Mouse (Mus musculus): Measurements from ENCODE around the gene Zfp316. TPM values are rescaled to one million over a fixed set of nuclear protein-coding genes. Genes with fewer than 3 reads are reported as not detected.
A peak's percentile ranks its signal among the peaks of the same experiment; 100 is the strongest.

Zfp316 gene
- 17.3 and 17.4 TPM in 2 replicates for polyA plus RNA-seq (2016; fragmentation: Nextera tagmentation; extraction: Ambion mirVana)

DNA sequence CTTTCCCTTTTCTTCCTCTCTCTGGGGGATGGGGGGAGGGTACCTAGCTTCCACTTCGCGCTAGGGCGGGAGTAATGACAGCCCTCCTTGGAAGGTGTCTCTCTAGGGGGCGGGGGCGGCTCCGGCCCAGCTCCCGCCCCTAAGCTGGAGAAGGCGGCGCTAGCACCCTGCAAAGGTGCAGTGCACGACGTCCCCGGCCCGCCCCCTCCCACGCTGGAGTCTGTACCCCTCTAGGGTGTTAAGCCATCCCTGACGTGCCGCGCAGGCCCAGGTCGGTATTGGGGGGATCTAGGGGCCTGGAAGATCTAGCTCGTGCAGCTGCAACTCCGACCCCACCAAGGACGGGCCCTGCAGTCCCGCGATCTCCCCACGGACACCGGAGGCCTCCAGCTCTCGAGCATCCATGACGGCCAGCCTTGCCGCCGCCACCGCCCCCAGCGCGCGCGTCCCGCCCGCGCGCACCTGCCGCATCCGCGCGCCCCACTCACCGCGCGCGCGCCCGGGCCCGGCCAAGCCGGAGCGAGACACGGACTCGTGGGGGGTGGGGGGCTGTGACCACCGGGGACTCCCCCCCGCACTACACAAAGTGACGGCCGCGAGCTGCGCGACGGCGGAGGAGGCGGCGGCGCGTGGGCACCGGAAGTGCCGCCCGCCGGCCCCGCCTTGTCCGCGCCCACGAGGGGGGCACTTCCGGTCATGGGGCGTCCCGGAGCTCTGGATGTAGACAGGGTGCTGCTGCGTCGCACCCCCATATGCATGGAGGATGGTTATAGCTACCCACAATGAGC lies at the start of gene Zfp316:
Gene Zfp316, minus strand, starts transcription at position 660 of the 788 bp plus-strand sequence.
- peak within 1 kb of the TSS; percentile 50; the same call in 1 of the 2 replicates for H3K27ac ChIP-seq
- peaks cover 29% of the 10 kb centered on the region for H3K4me1 ChIP-seq
- H3K4me3 ChIP-seq = peak within 1 kb of the TSS; percentile 95
- peaks cover 4% of the 10 kb centered on the region for H3K36me3 ChIP-seq
- peak within 1 kb of the TSS; percentile 97 for H3K9ac ChIP-seq
- peak; percentile 84 for ATAC-seq (ENCODE audit: low FRiP score, low read depth)
- WGBS = under 1% methylated on average over 79 of the region's 79 CpGs
- peak within 1 kb of the TSS; percentile 95 for H3K4me2 ChIP-seq (replicated peaks)
- H3K9me3 ChIP-seq = no peaks in the 10 kb centered on the region
- no peaks in the 10 kb centered on the region for H3K27me3 ChIP-seq (replicated peaks)

DNA sequence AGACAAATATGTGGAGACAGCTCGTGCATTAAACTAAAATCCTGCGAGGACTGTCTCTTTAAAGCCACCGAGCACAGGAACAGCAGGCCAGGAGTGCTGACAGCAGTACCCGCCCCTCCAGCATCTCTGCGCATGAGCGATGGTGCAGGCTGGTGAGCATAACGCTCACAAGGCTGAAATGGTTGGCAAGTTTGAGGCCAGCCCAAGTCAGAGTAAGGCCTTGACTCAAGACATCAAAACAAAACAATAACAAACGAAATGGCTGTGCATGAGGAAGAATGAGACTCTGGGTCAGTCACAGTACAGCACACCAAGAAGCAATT lies 47.4 kb upstream of the Zfp316 start:
- Histone ChIP-seq H3K27me3 (replicated peaks) (no peaks in the 10 kb centered on the region), H3K36me3 (peaks cover 70% of the 10 kb centered on the region), H3K4me2 (replicated peaks) (no peak overlapping the region), H3K27ac (no peak overlapping the region), H3K9me3 (no peaks in the 10 kb centered on the region), H3K4me1 (peaks cover 18% of the 10 kb centered on the region), H3K9ac (no peak overlapping the region), H3K4me3 (no peak overlapping the region)
- WGBS = 93% methylated on average over 8 of the region's 8 CpGs
- no peak for ATAC-seq (ENCODE audit: low FRiP score, low read depth)

DNA sequence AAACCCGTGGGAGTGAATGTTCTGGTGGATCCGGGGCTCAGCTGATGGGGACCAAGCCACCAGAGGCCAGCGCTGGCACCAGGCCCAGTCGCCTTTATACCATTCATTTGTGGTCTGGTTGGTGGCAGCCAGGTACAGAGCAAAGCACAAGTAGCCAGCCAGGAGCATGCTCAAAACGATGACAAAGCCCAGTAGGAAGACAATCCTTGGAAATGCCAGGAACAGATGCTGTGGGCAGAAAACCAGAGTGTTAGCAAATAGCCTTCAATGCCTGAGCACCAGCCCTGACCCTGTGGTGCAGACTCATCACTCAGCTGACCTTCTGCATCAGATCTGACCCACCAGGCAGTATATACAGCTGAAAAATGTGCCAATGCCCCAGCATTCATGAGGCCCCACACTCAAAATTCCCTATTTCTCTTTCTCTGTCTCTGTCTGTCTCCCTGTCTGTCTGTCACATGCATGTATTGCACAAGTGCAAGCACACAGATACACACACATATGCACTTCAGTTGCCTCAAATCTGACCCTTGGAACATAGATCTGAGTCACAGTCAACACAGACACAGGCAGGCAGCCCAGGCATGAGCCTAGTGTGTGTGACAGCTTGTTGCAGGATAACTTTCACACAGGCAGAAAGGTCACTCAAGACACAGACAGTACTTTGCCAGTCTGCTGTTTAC lies 46.9 kb upstream of the Zfp316 start:
- no peak overlapping the region for H3K4me2 ChIP-seq (replicated peaks)
- no peaks in the 10 kb centered on the region for H3K27me3 ChIP-seq (replicated peaks)
- no peak for ATAC-seq (ENCODE audit: low FRiP score, low read depth)
- peaks cover 70% of the 10 kb centered on the region for H3K36me3 ChIP-seq
- no peak overlapping the region for H3K4me3 ChIP-seq
- no peak overlapping the region for H3K9ac ChIP-seq
- 93% methylated on average over 5 of the region's 5 CpGs for WGBS
- peaks cover 18% of the 10 kb centered on the region for H3K4me1 ChIP-seq
- no peak overlapping the region for H3K27ac ChIP-seq
- no peaks in the 10 kb centered on the region for H3K9me3 ChIP-seq

DNA sequence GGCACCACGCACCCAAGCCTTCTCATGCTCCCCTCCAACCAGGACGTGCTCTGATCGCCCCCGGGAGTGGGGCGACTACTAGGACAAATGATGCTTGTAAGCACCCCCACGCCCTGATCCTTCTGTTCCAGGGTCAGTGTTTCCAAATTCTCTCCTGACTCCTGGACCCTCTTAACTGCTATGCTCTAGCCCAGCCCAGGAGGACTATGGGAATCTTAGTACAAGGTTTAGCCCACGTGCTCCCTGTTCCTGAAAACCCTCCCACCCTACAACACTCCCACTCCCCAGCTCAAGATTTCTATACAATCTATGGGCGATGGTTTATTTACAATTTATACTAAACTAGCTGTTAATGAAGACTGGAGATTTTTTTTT lies 45.7 kb upstream of the Zfp316 start:
- H3K4me3 ChIP-seq = peak overlapping the region; percentile 88
- H3K27me3 ChIP-seq (replicated peaks) = no peaks in the 10 kb centered on the region
- peaks cover 71% of the 10 kb centered on the region for H3K36me3 ChIP-seq
- no peak overlapping the region; the same call in 1 of the 2 replicates for H3K27ac ChIP-seq
- peak overlapping the region; percentile 96 for H3K9ac ChIP-seq
- H3K4me1 ChIP-seq = peaks cover 18% of the 10 kb centered on the region
- ATAC-seq (ENCODE audit: low FRiP score, low read depth) = no peak; the same call in none of the 2 replicates
- no peaks in the 10 kb centered on the region for H3K9me3 ChIP-seq
- WGBS = 13% methylated on average over 8 of the region's 8 CpGs
- H3K4me2 ChIP-seq (replicated peaks) = peak overlapping the region; percentile 88

DNA sequence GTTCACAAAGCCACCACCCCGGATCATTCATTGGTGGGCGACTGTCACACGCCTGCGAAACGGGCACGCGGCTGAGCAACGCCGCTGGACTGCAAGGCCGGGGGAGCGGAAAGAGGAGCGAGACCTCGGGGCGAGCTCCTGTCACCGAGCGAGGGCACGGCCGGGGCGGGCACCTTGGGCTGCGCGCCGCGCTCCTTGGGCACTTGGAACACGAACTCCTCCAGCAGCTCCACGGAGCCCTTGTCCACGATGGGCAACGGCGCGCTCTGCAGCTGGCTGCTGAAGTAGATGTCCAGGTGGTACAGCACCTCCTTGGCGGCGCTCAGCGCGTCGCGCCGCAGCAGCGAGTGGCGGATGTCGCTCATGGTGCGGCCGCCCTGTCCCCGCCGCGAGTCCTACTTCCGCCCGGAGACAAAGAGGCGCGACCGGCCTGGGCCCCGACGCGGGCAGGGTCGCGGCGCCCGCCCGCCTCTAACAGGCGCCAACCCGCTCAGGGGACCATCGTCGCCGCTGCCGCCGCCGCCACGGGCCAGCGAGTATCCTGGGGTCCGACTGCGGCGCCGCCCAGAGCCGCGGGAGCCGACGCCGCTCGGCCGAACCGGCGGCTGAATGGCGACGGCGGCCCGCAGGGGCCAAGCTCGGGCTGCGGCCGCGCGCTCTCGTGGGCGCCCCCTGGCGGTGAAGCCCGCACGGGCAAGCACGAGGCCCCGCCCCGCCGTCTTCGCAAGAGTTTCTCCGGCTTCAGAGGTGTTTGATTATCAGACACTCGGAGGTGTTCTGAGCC lies 45.1 kb upstream of the Zfp316 start, which contains the start of gene E130309D02Rik:
Gene E130309D02Rik, minus strand, starts transcription at position 631 of the 784 bp plus-strand sequence.
- Histone ChIP-seq H3K36me3 (peaks cover 71% of the 10 kb centered on the region), H3K4me2 (replicated peaks) (peak within 1 kb of the TSS; percentile 88), H3K4me1 (peaks cover 18% of the 10 kb centered on the region), H3K4me3 (peak within 1 kb of the TSS; percentile 88), H3K9ac (peak within 1 kb of the TSS; percentile 96), H3K27ac (peak within 1 kb of the TSS; percentile 87), H3K27me3 (replicated peaks) (no peaks in the 10 kb centered on the region), H3K9me3 (no peaks in the 10 kb centered on the region)
- WGBS = under 1% methylated on average over 101 of the region's 101 CpGs
- ATAC-seq (ENCODE audit: low FRiP score, low read depth) = peak; percentile 81

DNA sequence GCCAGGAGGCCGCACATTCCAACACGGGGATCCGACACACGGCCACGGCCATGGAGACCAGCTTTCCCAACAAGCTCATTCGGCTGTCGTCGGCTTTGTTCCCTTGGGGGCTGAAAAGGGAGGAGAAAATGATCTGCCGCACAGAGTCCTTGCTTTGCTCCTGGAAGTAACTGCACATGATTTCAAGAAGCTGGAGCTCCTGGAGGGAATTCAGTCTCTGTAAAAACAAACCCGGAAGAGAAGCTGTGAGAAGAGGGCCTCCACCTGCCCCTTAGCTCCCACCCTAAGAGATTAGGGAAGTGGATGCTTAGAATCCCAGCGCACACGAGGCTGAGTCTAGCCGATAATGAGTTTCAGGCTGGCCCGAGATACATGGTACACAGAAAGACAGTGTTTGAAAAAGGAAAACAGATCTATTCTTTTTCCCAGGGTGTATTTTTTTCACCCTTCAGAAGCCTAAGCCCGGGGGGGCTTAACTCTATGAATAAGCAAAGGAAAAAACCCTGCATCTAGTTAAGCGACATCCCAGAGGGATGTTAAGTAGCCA lies 44.4 kb upstream of the Zfp316 start:
- Histone ChIP-seq H3K9ac (peak overlapping the region; percentile 96), H3K4me2 (replicated peaks) (peak overlapping the region; percentile 88), H3K36me3 (peaks cover 71% of the 10 kb centered on the region), H3K4me3 (peak overlapping the region; percentile 88), H3K4me1 (peaks cover 18% of the 10 kb centered on the region), H3K9me3 (no peaks in the 10 kb centered on the region), H3K27ac (no peak overlapping the region), H3K27me3 (replicated peaks) (no peaks in the 10 kb centered on the region)
- ATAC-seq (ENCODE audit: low FRiP score, low read depth) = no peak
- 2% methylated on average over 16 of the region's 16 CpGs for WGBS

DNA sequence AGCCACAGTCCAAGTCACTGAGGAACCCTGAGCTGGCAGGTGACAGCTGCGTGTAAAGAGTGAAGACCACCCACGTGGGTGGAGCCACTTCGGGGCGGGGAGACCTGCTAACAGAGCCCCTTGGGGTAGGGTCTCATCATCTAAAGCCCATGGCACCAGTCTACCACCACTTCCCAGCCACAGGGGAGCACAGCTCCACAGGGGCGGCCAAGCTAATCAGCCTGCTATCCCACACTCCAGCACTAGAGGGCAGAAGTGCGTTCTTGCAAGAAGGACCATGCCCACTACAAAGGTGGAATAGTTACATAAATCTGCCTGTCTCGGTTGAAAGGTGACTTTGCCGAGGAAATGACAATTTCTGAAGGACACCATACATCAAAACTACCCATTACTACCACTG lies 42.1 kb upstream of the Zfp316 start:
- no peak overlapping the region for H3K27ac ChIP-seq
- H3K4me2 ChIP-seq (replicated peaks) = no peak overlapping the region
- no peak for ATAC-seq (ENCODE audit: low FRiP score, low read depth)
- no peaks in the 10 kb centered on the region for H3K9me3 ChIP-seq
- peaks cover 18% of the 10 kb centered on the region for H3K4me1 ChIP-seq
- WGBS = 71% methylated on average over 8 of the region's 8 CpGs
- H3K27me3 ChIP-seq (replicated peaks) = no peaks in the 10 kb centered on the region
- H3K36me3 ChIP-seq = peaks cover 70% of the 10 kb centered on the region
- H3K4me3 ChIP-seq = no peak overlapping the region
- H3K9ac ChIP-seq = no peak overlapping the region

DNA sequence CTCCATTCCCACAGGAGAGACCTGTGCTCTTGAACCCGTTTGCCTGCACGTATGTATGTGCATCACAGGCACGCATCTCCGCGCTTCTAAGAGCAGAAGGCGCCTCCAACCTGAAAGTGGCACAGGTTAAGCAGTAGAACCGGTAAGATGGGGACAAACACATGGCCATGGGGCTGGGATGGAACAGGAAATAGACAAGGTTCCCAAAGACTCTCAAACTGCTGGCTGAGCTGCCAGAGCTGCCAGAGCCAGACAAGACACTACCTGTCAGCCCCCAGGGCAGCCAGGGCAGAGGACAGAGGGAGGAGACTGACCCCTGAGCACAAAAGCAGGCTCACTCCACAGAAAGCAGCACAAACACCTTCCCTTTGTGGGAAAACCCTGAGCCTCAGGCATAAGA lies 40.1 kb upstream of the Zfp316 start:
- Histone ChIP-seq H3K4me3 (no peak overlapping the region), H3K27me3 (replicated peaks) (no peaks in the 10 kb centered on the region), H3K4me2 (replicated peaks) (no peak overlapping the region), H3K4me1 (peaks cover 19% of the 10 kb centered on the region), H3K36me3 (peaks cover 80% of the 10 kb centered on the region), H3K9me3 (no peaks in the 10 kb centered on the region), H3K9ac (no peak overlapping the region), H3K27ac (no peak overlapping the region)
- ATAC-seq (ENCODE audit: low FRiP score, low read depth) = no peak
- 98% methylated on average over 7 of the region's 7 CpGs for WGBS

DNA sequence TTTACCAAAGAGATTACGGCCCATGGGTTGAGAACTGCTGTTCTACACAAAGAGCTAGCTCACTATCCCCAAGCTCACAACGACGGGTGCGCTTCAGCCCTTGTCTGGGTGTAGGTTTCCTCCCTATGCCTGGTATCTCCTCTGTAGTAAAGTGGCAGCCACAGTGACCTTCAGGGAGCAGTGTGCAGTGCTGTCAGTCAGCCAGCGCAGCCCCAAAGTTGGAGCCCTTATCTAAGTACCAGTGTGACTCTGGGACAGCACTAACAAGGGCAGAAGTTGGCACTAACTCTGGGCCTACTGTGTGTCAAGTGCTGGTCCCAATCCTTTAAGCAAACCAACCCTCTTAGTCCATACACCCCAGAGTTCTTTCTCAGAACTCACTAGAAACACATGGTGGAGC lies 39.0 kb upstream of the Zfp316 start:
- H3K4me1 ChIP-seq = peaks cover 14% of the 10 kb centered on the region
- no peak overlapping the region for H3K27ac ChIP-seq
- H3K27me3 ChIP-seq (replicated peaks) = no peaks in the 10 kb centered on the region
- H3K9me3 ChIP-seq = no peaks in the 10 kb centered on the region
- WGBS = 93% methylated on average over 5 of the region's 5 CpGs
- ATAC-seq (ENCODE audit: low FRiP score, low read depth) = no peak
- no peak overlapping the region for H3K4me3 ChIP-seq
- H3K4me2 ChIP-seq (replicated peaks) = no peak overlapping the region
- peaks cover 89% of the 10 kb centered on the region for H3K36me3 ChIP-seq
- no peak overlapping the region for H3K9ac ChIP-seq

DNA sequence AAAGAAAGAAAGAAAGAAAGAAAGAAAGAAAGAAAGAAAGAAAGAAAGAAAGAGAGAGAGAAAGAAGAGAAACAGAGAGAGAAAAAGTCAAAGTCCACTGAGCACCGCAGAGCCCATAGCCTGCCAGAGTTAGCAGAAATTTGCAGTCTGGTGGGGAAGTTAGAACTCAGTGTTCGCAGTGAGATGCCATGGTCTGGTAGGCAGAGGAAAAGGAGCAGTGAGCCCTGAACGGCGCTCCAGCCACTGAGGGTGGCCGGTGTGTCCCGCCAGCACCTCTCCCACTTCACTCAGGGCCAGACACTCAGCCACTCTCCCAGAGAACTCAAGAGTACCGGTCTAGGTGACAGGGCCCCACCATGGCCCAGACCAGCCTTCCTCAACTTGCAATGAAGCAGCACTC lies 34.4 kb upstream of the Zfp316 start:
- Histone ChIP-seq H3K4me1 (peaks cover 4% of the 10 kb centered on the region; the same call in 1 of the 2 replicates), H3K9ac (no peak overlapping the region), H3K36me3 (peaks cover 95% of the 10 kb centered on the region), H3K4me3 (no peak overlapping the region), H3K27me3 (replicated peaks) (no peaks in the 10 kb centered on the region), H3K9me3 (no peaks in the 10 kb centered on the region), H3K27ac (no peak overlapping the region), H3K4me2 (replicated peaks) (no peak overlapping the region)
- no peak for ATAC-seq (ENCODE audit: low FRiP score, low read depth)
- WGBS = 90% methylated on average over 7 of the region's 7 CpGs

DNA sequence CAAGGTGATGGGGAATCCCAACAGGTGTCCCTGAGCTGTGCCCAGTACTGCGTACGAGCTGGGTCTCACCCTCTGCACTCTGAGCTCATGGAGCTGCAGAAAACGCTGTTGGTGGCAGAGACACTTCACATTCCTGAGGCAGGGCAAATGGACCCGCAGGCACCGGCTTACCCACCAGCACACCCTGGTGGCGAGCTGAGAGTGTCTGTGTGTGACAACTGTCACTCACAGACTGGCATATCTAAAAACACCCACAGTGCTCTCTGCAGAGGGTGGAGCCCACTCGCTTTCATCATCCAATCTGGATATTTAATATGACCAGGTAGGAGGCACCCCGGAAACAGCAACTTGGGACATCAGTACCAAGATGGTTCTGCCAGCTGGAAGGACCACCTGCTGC lies 31.5 kb upstream of the Zfp316 start:
- no peak for ATAC-seq (ENCODE audit: low FRiP score, low read depth)
- Histone ChIP-seq H3K9ac (no peak overlapping the region), H3K4me3 (no peak overlapping the region), H3K27ac (no peak overlapping the region), H3K4me2 (replicated peaks) (no peak overlapping the region), H3K4me1 (no peaks in the 10 kb centered on the region; the same call in 1 of the 2 replicates), H3K36me3 (peaks cover 84% of the 10 kb centered on the region), H3K9me3 (no peaks in the 10 kb centered on the region), H3K27me3 (replicated peaks) (no peaks in the 10 kb centered on the region)
- 85% methylated on average over 8 of the region's 8 CpGs for WGBS

DNA sequence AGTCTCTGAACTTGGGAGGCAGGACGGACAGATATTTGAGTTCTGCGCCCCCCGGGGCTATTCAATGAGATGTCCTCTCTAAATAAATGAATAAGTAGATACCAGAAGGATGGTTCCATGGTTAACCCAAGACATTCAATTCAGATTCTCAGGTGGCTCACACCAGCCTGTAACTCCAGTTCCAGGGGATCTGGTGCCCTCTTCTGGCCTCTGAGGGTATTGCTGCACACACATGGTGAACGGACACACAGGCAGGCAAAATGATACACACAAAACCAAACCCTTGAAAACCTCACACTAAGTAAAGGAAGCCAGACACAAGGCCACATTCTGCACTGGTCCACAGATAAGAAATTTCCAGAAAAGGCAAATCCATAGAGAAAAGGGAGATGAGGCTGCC lies 29.9 kb upstream of the Zfp316 start:
- peaks cover 68% of the 10 kb centered on the region for H3K36me3 ChIP-seq
- WGBS = 93% methylated on average over 4 of the region's 4 CpGs
- H3K4me3 ChIP-seq = no peak overlapping the region
- no peaks in the 10 kb centered on the region for H3K9me3 ChIP-seq
- H3K4me1 ChIP-seq = no peaks in the 10 kb centered on the region; the same call in 1 of the 2 replicates
- no peak overlapping the region for H3K4me2 ChIP-seq (replicated peaks)
- no peak for ATAC-seq (ENCODE audit: low FRiP score, low read depth)
- peaks cover 3% of the 10 kb centered on the region for H3K27me3 ChIP-seq (replicated peaks)
- H3K9ac ChIP-seq = no peak overlapping the region
- no peak overlapping the region for H3K27ac ChIP-seq
